Mouse (Mus musculus): ENCODE measurements around the gene Gm21885. TPM values are rescaled to one million over a fixed set of nuclear protein-coding genes. Genes with fewer than 3 reads are reported as not detected.

Gm21885 gene
- polyA plus RNA-seq, 1 experiment from 2014 or later: not detected

DNA sequence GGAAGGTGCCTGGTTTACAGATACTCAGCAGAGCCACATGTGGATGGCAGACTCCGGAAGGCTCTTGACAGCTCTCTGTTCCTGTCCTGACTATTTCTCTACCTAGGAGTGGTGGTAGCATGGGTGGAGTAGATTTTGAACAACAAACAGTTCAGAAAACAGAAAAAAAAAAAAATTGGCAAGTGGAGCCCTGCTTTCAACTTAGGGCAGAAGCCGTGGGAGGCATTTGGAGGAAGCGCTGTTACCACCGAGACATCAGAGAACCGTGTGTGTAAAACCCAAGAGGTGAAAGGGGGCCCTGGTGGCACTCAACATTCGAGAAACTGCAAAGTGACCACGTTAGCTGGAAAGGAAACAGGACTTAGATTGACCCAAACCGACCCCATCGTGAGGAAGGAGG, 28.5 kb upstream of the Gm21885 start:
- WGBS: 77% methylated on average over 9 of the region's 9 CpGs
- DNase-seq (ENCODE audit: low spot score) (no peak), ATAC-seq (no peak)
- Histone ChIP-seq H3K4me1 (ENCODE audit: insufficient read depth, low read depth, low read length) (no peaks in the 10 kb centered on the region), H3K27ac (ENCODE audit: low read length) (no peak overlapping the region), H3K4me2 (replicated peaks; ENCODE audit: low read depth, low read length) (no peak overlapping the region), H3K9me3 (ENCODE audit: low read length) (no peaks in the 10 kb centered on the region), H3K4me3 (ENCODE audit: low read depth, low read length) (no peak overlapping the region), H3K9ac (replicated peaks; ENCODE audit: low read depth) (no peak overlapping the region), H3K27me3 (replicated peaks; ENCODE audit: insufficient read depth, low read length) (no peaks in the 10 kb centered on the region), H3K36me3 (ENCODE audit: insufficient read depth, low read length) (no peaks in the 10 kb centered on the region)
- TF ChIP-seq CTCF (IDR thresholded peaks at IDR 0.05): no peak
- no peak for TF ChIP-seq EP300 (IDR thresholded peaks at IDR 0.05)

DNA sequence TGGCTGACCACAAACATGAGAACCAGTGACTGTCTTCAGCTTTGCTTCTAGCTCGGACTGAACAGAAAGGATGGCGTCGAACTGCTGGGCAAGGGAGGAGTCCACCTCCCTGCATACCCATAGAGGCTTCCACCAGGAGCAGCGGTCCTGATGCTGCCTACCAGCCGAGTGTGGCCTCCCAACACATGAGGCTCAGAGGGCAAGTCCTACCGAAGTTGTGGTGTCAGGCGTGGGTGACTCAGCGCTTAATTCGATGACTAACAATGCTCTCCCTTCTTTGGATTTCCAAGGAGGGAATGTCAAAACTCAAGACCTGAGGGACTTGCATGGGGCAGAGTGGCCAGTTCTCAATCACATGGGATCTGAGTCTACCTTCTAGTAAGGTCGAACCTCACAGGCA, 28.0 kb upstream of the Gm21885 start:
- no peak overlapping the region for H3K9ac ChIP-seq (replicated peaks; ENCODE audit: low read depth)
- TF ChIP-seq CTCF (IDR thresholded peaks at IDR 0.05) (no peak), EP300 (IDR thresholded peaks at IDR 0.05) (no peak)
- H3K27ac ChIP-seq (ENCODE audit: low read length): no peak overlapping the region
- H3K36me3 ChIP-seq (ENCODE audit: insufficient read depth, low read length): no peaks in the 10 kb centered on the region
- no peak overlapping the region for H3K4me2 ChIP-seq (replicated peaks; ENCODE audit: low read depth, low read length)
- H3K27me3 ChIP-seq (replicated peaks; ENCODE audit: insufficient read depth, low read length): no peaks in the 10 kb centered on the region
- ATAC-seq: no peak
- no peaks in the 10 kb centered on the region for H3K9me3 ChIP-seq (ENCODE audit: low read length)
- no peak for DNase-seq (ENCODE audit: low spot score)
- no peaks in the 10 kb centered on the region for H3K4me1 ChIP-seq (ENCODE audit: insufficient read depth, low read depth, low read length)
- H3K4me3 ChIP-seq (ENCODE audit: low read depth, low read length): no peak overlapping the region
- 88% methylated on average over 10 of the region's 10 CpGs for WGBS

DNA sequence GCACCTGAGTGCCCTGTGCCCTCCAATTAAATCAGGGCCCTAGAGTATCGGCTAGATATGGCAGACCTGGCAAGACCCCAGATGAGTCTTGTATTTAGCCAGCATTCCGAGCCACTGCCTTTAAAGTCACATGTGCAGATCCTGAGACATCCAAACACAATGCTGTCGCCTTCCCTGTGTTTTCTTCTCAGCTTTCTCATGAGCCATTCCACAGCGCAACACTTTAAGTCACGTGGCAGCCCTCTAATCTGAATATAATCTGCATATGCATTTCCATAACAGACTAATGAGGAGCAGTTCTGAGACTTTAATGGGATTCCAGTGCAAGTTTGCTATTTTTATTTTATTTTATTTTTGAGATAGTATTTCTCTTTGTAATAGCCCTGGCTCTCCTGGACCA, 25.9 kb upstream of the Gm21885 start:
- no peaks in the 10 kb centered on the region for H3K27me3 ChIP-seq (replicated peaks; ENCODE audit: insufficient read depth, low read length)
- no peaks in the 10 kb centered on the region for H3K9me3 ChIP-seq (ENCODE audit: low read length)
- no peaks in the 10 kb centered on the region for H3K4me1 ChIP-seq (ENCODE audit: insufficient read depth, low read depth, low read length)
- DNase-seq (ENCODE audit: low spot score) (no peak), ATAC-seq (no peak)
- WGBS: 76% methylated on average over 5 of the region's 5 CpGs
- no peak overlapping the region for H3K27ac ChIP-seq (ENCODE audit: low read length)
- H3K36me3 ChIP-seq (ENCODE audit: insufficient read depth, low read length): no peaks in the 10 kb centered on the region
- H3K4me2 ChIP-seq (replicated peaks; ENCODE audit: low read depth, low read length): no peak overlapping the region
- H3K9ac ChIP-seq (replicated peaks; ENCODE audit: low read depth): no peak overlapping the region
- H3K4me3 ChIP-seq (ENCODE audit: low read depth, low read length): no peak overlapping the region
- TF ChIP-seq EP300 (IDR thresholded peaks at IDR 0.05) (no peak), CTCF (IDR thresholded peaks at IDR 0.05) (no peak)

DNA sequence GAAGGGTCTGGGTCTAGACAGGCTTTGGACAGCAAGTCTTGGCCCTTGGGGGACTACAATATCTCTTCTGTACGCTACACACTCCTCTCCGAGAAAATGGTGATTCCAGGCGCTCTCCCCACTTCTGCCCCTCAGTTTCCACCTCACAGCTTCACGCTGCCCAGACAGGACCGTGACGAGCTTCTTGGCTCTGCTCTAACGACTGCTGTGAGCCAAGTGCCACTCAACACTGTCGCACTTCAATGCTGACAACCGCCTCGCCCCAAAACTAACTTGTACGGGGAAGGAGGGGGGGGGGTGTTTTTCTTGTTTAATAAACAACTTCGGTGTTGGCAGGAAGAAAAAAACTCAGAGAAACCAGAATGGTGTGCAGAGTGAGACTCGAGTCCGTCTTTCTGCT, 23.7 kb upstream of the Gm21885 start:
- Histone ChIP-seq H3K27ac (ENCODE audit: low read length) (no peak overlapping the region), H3K4me3 (ENCODE audit: low read depth, low read length) (no peak overlapping the region), H3K4me2 (replicated peaks; ENCODE audit: low read depth, low read length) (no peak overlapping the region; the same call in 1 of the 2 replicates), H3K9me3 (ENCODE audit: low read length) (no peaks in the 10 kb centered on the region), H3K36me3 (ENCODE audit: insufficient read depth, low read length) (no peaks in the 10 kb centered on the region), H3K9ac (replicated peaks; ENCODE audit: low read depth) (no peak overlapping the region), H3K4me1 (ENCODE audit: insufficient read depth, low read depth, low read length) (no peaks in the 10 kb centered on the region), H3K27me3 (replicated peaks; ENCODE audit: insufficient read depth, low read length) (no peaks in the 10 kb centered on the region)
- WGBS: 44% methylated on average over 14 of the region's 14 CpGs
- TF ChIP-seq CTCF (IDR thresholded peaks at IDR 0.05) (no peak), EP300 (IDR thresholded peaks at IDR 0.05) (no peak)
- ATAC-seq: peak; percentile 60; the same call in 1 of the 2 replicates
- DNase-seq (ENCODE audit: low spot score): peak; percentile 54

DNA sequence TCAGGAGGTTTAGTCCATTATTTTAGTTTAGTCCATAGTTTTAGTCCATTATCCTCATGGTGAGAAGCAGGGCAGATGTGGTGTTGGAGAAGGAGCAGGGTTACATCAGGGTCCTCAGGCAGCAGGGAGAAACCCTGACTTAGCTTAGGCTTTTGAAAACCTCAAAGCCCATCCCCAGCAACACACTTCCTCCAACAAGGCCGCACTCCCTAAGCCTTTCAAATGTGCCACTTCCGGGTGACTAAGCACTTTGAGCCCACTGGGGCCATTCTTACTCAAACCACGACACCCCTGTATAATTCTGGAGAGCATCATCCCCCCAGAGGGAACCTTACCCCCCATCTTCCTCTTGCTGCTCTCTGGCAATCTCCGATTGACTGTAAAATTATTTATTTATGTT, 21.9 kb upstream of the Gm21885 start:
- H3K9ac ChIP-seq (replicated peaks; ENCODE audit: low read depth): no peak overlapping the region
- ATAC-seq (no peak), DNase-seq (ENCODE audit: low spot score) (no peak)
- no peak overlapping the region for H3K27ac ChIP-seq (ENCODE audit: low read length)
- H3K9me3 ChIP-seq (ENCODE audit: low read length): no peaks in the 10 kb centered on the region
- no peaks in the 10 kb centered on the region for H3K36me3 ChIP-seq (ENCODE audit: insufficient read depth, low read length)
- no peak overlapping the region for H3K4me3 ChIP-seq (ENCODE audit: low read depth, low read length)
- 56% methylated on average over 4 of the region's 4 CpGs for WGBS
- H3K4me1 ChIP-seq (ENCODE audit: insufficient read depth, low read depth, low read length): no peaks in the 10 kb centered on the region
- TF ChIP-seq EP300 (IDR thresholded peaks at IDR 0.05) (no peak), CTCF (IDR thresholded peaks at IDR 0.05) (no peak)
- no peaks in the 10 kb centered on the region for H3K27me3 ChIP-seq (replicated peaks; ENCODE audit: insufficient read depth, low read length)
- no peak overlapping the region for H3K4me2 ChIP-seq (replicated peaks; ENCODE audit: low read depth, low read length)

DNA sequence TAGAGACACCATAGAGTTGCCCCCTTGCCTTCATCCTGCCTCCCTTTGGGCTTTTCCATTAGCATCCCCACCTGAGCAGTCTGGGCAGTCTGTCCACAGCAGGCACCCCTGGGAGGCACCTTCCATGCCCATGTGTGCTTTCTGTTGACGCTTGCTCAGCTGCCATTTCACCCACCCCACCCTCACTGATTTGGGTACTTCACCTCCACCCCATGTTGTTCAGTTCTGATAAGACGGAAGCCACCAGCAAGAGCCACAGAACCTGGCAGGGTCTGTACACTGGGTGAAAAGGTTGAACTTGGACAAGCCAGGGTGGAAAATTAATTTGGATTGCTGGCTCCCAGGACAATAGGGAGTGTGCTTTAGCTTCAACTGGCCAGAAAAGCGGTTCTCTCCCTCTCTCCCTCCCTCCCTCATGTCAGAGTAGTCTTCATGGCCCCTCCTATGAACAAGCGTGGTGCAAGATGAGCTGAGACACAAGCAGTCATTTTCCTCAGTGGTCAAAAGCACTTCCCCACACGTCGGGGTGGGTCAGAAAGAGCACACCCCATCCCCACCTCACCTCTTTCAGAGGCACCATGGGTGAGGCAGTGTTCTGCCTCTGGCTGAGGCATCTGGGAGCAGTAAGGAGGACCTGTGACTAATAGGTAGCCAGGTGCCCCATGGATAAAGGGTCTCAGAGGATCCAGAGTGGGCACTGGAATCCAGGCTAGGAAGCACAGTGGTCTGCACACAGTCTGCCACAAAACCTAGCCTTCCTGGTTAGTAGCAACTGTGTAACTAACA, 19.9 kb upstream of the Gm21885 start:
- Histone ChIP-seq H3K4me2 (replicated peaks; ENCODE audit: low read depth, low read length) (no peak overlapping the region), H3K27ac (ENCODE audit: low read length) (no peak overlapping the region), H3K4me1 (ENCODE audit: insufficient read depth, low read depth, low read length) (no peaks in the 10 kb centered on the region), H3K9ac (replicated peaks; ENCODE audit: low read depth) (no peak overlapping the region), H3K4me3 (ENCODE audit: low read depth, low read length) (no peak overlapping the region), H3K9me3 (ENCODE audit: low read length) (no peaks in the 10 kb centered on the region), H3K27me3 (replicated peaks; ENCODE audit: insufficient read depth, low read length) (no peaks in the 10 kb centered on the region), H3K36me3 (ENCODE audit: insufficient read depth, low read length) (no peaks in the 10 kb centered on the region)
- DNase-seq (ENCODE audit: low spot score) (no peak), ATAC-seq (no peak)
- 59% methylated on average over 6 of the region's 6 CpGs for WGBS
- no peak for TF ChIP-seq EP300 (IDR thresholded peaks at IDR 0.05)
